Mouse (Mus musculus) right cerebral cortex, postnatal 36 days (tissue): ENCODE results near the gene Trim2.

Experiments
- DNase-seq, 2 experiments: peaks; one replicate each; pipeline ENCODE4 v3.0.0; 2022; ENCODE audit warnings: low spot score in 2 of 2, mixed read lengths in 1 of 2

Trim2 gene

DNA sequence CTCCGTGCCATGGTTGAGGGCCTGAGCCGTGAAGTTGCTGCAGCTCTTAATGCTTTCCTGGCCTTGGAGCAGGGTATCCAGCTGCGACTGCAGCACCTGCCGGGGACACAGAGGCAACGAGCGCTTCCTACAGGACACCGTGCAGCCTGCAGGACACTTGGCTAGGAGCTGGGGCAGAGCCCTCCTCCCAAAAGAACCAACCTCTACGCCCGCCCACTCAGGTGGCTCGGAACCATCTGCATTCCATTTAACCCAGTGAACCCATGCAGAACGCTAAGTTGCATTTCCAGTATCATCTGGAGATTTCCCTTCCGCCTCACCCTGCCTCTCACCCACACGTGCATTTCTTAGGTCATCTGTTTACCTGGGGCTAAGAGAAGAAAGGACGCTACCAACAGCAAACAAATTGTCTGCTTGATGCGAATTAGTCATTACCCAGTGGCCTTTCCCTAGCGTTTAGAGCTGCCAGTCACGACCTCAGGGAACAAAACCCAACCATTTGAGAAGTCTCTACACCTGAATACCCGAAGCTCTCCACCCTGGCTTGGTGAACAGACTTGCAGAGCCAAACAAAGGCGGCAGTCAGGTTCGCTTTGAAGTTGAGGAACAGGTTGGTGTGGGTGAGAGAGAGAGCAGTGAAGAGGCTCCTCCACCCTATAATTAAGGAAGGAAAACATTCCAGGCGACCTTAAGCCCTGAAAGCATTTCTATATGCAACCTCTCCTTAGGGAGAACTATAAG is 115.4 kb downstream of the Trim2 start:
- DNase-seq: no peak

DNA sequence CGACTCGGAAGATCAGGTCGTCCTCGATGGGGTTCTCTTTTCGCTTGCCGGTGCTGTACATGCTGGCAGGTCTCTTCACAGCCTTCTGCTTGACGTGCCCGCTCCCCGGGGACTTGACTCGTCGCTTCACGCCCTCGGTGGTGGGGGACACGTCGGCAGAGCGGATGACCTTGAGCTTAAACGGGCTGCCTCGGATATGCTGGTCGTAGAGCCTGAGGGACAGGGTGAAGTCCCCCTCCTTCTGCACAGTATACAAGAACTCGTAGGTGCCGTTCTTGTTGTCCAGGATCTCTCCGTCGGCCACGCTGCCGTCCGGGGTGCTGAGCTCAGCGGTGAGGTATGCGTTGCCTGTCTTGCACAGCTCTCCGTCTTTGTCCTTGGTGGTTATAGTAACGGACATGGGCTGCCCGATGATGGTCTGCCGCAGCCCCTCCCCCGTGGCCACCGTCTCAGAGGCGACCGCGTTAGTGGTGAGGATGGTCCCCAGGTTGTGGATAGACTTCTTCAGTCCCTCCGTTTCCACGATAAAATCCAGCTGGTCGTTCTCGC is 116.1 kb downstream of the Trim2 start:
- no peak for DNase-seq

DNA sequence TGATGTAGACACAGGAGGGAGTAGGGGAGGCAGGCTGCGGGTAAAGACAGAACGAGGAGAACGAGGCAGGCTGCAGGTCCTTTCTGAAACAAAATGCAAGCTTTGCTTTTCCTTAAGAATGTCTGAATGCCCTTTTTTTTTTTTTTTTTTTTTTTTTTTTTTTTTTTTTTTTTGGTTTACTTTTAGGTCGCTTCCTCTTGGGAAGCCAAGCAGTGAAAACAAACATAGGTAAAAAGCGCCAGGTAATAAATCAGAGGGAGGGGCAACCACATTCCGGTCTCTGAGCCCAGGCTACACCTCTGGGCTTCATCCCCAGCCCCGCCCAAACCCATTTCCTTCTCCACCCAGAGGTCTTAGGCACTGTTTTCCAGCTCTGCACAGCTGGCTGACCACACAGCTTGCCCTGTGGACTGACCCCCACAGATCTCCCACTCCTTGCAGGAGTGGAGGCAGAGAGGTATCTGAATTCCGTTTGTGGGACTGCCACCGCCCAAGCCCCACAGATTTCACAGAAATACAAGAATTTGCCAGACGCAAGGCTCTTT is 117.0 kb downstream of the Trim2 start:
- no peak for DNase-seq

DNA sequence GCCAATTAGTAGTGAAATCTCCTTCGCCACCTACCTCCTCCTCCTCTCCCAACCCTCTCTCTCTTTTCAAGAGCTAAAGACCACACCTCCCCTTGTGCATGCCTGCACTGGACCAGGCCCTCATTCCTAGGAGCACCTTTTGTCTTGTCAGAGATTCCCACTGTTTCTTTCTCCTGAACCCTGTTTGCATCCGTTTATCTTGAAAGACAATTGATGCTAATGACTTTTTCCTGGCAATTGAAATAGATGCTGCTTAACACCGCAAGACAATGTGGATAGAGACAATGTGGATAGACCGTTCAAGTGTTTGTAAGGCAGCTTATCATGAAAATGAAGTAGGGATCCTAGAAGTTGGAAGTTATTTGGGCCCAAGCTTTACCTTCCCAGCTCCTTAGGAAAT is 125.0 kb downstream of the Trim2 start:
- no peak for DNase-seq

- DNase-seq: no peak
Observed at GRCm38 (mm10) chr3:84181102-84181501, 125.6 kb downstream of the Trim2 start.

- no peak for DNase-seq
Observed at GRCm38 (mm10) chr3:84180304-84180703, 126.4 kb downstream of the Trim2 start.

DNA sequence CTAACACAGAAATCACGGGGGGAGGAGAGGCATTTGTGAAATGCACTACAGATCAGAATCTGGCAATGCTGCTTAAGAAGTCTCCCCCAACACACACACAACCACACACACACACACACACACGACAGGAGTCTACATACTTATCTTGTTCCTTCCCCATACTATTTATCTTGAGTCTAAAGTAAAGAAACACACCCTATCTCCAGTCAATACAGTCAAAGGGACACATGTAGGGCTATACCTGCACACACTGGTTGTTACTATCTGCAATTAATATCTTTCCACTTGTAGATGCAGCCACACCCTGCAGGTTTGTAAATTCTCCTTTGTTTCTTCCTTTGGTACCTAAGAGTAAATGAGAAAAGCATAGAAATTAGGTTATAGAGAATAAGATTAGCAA is 128.8 kb downstream of the Trim2 start:
- no peak for DNase-seq

DNA sequence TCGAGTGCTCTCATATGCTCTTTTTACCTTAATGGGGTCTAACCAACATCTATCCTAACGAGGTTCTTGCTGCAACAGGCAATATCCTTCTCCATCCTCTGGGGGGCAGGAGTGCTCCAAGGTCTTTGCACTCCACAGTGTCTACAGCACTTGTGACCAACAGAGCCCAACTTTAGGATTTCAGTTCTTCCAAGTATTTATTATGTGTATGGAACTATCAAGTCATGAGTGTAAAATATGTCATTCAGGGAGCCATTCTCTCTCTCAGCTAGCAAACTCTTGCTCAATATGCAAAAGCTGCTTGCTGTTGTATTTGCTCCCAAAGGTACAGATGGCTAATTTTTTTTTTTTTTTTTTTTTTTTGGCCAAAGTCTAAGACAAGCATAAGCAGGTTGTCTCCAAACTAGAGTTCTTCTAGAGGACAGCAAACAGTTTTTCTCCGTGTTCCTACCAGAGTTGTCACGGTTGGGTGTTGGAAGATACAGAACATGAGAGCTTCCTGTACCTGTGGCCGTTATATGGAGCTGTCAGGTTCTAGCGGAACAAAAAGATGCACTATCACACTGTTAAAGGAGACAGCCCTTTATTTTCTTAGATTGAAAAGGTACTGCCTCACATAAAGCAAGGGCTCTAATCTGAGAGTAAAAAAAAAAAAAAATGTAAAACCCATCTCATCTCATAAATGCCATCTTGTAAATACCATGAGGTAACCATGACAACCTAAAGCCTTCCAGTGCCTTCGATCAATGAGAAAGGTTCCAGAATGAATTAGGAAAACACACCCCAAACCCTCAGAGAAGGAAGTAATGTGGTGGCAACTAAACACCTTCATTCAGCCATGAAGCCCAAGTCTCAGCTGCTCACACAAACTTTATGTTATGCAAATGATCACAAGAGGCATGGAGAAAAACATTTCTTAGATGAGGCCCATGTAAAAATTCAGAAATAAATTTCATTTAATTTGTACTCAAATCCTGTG is 131.1 kb downstream of the Trim2 start:
- DNase-seq: peak; percentile 45 to 46

GRCm38 (mm10) chr3:84173581-84174154 is 133.0 kb downstream of the Trim2 start, which contains the start of gene Gm6525:
TSS of gene Gm6525 (plus strand) at chr3:84174104.
- no peak for DNase-seq

DNA sequence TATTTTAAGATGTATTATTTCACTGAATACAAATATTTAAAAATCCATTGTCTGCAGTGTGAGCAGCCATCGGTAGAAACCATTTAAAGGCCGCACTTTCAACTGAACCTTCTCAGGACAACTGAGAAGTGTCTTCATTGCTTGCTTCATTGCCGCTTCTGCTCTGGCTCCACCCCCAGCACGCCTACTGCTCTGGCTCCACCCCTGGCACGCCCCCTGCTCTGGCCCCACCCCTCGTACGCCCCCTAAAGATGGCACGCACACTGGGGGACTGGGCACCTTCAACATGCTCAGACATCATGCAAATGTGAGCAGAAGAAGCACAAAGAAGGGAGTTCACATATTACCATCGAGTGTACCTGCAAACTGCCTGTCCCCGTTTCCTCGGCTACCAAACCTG is 134.3 kb downstream of the Trim2 start:
- no peak for DNase-seq

GRCm38 (mm10) chr3:84169393-84170005 is 137.2 kb downstream of the Trim2 start:
- DNase-seq: no peak

DNA sequence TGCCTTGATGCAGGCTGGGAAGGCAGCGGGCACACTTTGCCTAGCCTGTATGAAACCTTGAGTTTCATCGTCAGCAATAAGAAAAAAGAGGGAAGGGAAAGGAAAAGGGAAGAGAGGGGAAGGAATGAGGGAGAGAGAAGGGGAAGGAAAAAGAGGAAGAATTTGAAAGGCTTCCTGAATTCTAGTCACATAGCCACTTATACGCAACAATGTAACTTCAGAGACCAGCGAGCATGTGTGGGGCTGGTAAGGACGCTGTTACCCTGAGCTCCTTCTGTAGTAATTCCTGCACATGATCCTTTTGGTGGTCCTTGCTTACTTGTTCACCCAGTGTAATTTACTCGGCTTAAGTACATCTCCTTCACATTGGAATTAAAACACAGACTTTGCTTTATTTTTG is 137.7 kb downstream of the Trim2 start:
- DNase-seq: no peak

DNA sequence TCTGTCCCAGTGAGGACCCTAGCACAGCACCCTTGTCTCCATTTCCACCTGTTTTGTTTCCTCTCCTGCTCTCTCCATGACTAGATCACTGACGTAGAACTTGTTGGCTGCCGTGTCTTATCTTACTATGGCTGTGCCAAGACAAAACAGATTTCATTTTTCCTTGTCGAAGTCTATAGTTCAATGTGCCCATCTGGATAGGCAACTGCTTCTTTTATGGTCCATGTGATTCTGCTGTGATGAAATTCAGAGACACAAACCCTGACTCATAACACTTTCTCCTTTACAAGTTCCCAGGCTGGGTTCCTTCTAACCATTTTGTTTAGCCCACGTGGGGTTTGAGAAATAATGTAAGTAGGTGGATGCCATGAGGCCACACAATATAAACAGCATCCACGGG is 140.6 kb downstream of the Trim2 start:
- no peak for DNase-seq

DNA sequence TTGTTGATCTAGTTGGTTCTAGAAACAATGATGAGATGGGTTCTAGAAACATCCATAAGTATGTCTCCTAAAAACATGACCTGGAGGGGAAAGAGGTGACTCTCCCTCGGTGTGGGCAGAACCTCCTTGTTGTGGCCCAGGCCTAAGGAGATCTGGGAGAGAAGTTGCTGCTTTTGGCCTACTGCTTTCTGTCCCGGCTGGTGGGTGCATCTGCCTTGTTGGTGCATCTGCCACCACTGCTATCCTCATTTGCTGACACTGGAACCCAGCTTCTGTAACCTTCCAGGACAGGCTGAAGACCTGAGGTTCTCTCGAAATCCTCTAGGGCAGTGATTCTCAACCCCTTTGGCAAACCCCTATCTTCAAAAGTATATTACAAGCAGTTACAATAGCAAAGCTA is 141.3 kb downstream of the Trim2 start:
- DNase-seq: no peak

- DNase-seq: no peak
Observed at GRCm38 (mm10) chr3:84157559-84158350, 148.9 kb downstream of the Trim2 start.

- DNase-seq: no peak
Observed at GRCm38 (mm10) chr3:84157011-84157410, 149.7 kb downstream of the Trim2 start.

DNA sequence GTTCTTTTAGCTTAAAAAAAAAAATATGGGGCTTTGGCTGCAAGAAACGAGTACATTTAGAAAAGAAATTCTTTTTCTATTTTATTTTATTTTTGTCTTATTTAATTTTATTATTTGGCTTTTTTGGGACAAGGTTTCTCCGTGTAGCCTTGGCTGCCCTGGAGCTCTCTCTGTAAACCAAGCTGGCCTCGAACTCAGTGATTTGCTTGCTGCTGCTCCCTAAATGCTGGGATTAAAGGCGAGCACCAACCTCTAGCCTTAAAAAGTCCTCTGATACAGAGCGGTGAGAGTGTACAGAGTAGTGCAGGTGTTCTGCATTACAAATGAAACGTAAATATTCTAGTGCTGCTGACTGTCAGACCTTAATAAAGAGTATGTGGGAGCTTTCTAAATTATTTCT is 150.6 kb downstream of the Trim2 start:
- no peak for DNase-seq

DNA sequence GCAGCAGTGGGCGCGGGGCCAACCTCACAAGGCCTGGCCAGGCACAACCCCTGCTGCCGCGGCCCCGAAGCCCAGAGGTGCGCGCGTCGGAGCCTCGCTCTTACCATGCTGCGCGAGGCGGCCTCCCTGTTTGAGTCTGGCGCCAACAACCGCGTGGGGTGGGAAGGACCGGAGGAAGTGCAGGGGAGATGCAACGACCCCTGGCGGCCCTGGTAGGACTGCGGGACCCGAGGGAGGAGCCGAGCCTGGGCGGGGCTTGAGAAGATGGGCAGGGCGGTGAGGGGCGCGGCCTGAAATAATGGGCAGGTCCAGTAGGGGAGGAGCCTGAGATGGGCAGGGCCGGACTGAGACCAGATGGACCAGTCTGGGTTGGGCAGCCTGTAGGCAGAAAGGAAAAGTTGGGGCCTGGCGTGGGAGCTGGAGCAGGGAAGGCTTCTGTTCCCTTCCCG is 151.1 kb downstream of the Trim2 start, which contains the start of gene Mnd1:
Gene Mnd1 (minus strand): TSS at position 229 of the 449 bp plus-strand sequence.
- DNase-seq: peak; percentile 89 to 90

DNA sequence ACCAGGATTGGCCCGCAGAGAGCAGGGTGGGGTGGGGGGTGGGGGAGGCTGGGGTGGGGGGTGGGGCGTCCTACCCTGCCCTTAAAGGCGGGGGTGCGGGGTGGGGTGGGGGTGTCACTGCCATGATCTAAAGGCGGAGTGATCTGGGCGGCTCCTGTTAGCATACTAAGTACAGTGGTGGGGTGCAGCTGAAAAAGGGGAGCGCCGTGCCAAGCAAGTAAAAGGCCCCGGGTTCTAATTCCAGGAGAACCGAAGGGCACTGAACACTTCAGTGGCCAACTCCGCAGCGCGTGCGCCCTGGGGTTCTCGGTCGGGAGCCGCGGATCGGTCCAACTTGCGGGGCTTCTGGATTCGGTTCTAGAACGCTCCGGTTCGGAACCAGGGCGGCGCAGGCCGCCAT is 151.5 kb downstream of the Trim2 start:
- DNase-seq: no peak

GRCm38 (mm10) chr3:84154721-84155141 is 151.9 kb downstream of the Trim2 start:
- no peak for DNase-seq
